Mouse (Mus musculus) kidney, postnatal 14 days (tissue): ENCODE results near the gene Etv6.

Source experiments
- DNase-seq: peaks from one replicate; pipeline ENCODE4 v3.0.0; 2022; ENCODE audit warnings: mixed read lengths

Etv6 gene

GRCm38 (mm10) chr6:134173439-134173838 is 137.9 kb downstream of the Etv6 start:
- DNase-seq, result no peak

GRCm38 (mm10) chr6:134175059-134175458 is 139.6 kb downstream of the Etv6 start:
- DNase-seq, result no peak

- no peak for DNase-seq
Measured at GRCm38 (mm10) chr6:134177196-134177595, 141.7 kb downstream of the Etv6 start.

- no peak for DNase-seq
Measured at GRCm38 (mm10) chr6:134182301-134182948, 146.9 kb downstream of the Etv6 start.

GRCm38 (mm10) chr6:134183592-134184342 is 148.3 kb downstream of the Etv6 start:
- DNase-seq, result no peak

- peak; percentile 84 for DNase-seq
Measured at GRCm38 (mm10) chr6:134186286-134186903, 150.9 kb downstream of the Etv6 start.

GRCm38 (mm10) chr6:134188719-134189118 is 153.2 kb downstream of the Etv6 start:
- DNase-seq, result peak; percentile 45

GRCm38 (mm10) chr6:134189174-134189573 is 153.7 kb downstream of the Etv6 start:
- DNase-seq, result no peak

GRCm38 (mm10) chr6:134189575-134190132 is 154.2 kb downstream of the Etv6 start:
- peak; percentile 42 for DNase-seq

- no peak for DNase-seq
Measured at GRCm38 (mm10) chr6:134190597-134191278, 155.2 kb downstream of the Etv6 start.

GRCm38 (mm10) chr6:134192710-134193109 is 157.2 kb downstream of the Etv6 start:
- no peak for DNase-seq

GRCm38 (mm10) chr6:134199895-134200294 is 164.4 kb downstream of the Etv6 start:
- no peak for DNase-seq

- no peak for DNase-seq
Measured at GRCm38 (mm10) chr6:134200577-134200976, 165.1 kb downstream of the Etv6 start.

- no peak for DNase-seq
Measured at GRCm38 (mm10) chr6:134202176-134202575, 166.7 kb downstream of the Etv6 start.

- no peak for DNase-seq
Measured at GRCm38 (mm10) chr6:134205163-134205562, 169.7 kb downstream of the Etv6 start.

- no peak for DNase-seq
Measured at GRCm38 (mm10) chr6:134205726-134206125, 170.2 kb downstream of the Etv6 start.

- DNase-seq, result no peak
Measured at GRCm38 (mm10) chr6:134206251-134206650, 170.8 kb downstream of the Etv6 start.

GRCm38 (mm10) chr6:134207391-134208179 is 172.1 kb downstream of the Etv6 start:
- peak; percentile 52 for DNase-seq

- no peak for DNase-seq
Measured at GRCm38 (mm10) chr6:134208180-134208952, 172.9 kb downstream of the Etv6 start.

GRCm38 (mm10) chr6:134210675-134211457 is 175.4 kb downstream of the Etv6 start:
- no peak for DNase-seq

GRCm38 (mm10) chr6:134211458-134211776 is 175.9 kb downstream of the Etv6 start:
- DNase-seq, result no peak
